Mouse (Mus musculus): ENCODE measurements around the gene Npb.

DNA sequence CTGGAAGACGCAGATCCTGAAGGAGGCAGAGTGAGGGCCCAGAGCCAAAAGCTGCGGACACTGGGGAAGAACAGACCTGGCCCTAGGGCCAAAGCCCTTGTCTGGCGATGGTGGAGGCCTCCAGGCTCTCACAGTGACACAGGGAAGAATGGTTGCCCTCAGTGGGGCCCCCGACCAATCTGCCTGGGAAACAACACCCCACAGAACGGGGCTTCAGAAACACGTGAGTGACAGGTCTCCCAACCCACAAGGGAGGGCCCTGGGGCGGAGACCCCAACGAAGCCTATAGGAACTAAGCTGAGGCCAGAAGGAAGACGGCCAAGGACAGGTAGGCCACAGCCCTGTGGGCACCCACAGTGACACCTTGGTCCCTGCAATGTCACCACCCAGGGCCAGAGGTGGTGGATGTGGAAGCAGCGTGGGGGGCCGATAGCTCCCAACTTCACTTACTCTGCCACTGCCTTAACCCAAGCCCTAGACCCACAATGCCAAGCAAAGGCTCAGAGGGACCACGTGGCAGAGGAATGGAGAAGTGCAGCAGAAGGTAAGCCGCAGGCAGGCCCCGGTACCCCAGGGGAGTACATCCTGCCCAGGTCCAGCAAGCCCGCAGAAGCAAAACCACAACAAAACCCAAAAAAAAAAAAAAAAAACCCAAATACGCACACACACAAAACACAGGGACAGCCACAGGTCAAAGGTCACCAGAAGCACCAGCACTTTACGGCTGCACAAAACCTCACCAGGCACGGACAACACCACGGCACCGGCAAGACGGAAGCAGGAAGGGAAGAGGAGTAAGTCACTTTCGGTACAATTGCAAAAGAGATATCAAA is 19.4 kb downstream of the Npb start:
- TF ChIP-seq CTCF (IDR thresholded peaks at IDR 0.05; ENCODE audit: low read depth) (no peak), EP300 (IDR thresholded peaks at IDR 0.05; ENCODE audit: low read depth) (no peak)

Data from liver, embryonic 14.5 days (tissue).